Mouse (Mus musculus) megakaryocyte, embryonic 14.5 days (primary cell): ENCODE measurements around the gene Exoc7.

ENCODE experiments used
- FLI1 ChIP-seq: IDR thresholded peaks from 2 replicates; pipeline ENCODE4 v1.6.1; 2012; ENCODE audit warnings: low read length, inconsistent platforms, mixed read lengths
- GATA1 ChIP-seq: IDR thresholded peaks from 3 replicates; pipeline ENCODE4 v1.6.1; 2012; ENCODE audit warnings: mixed read lengths, low read length, inconsistent platforms, borderline replicate concordance

DNA sequence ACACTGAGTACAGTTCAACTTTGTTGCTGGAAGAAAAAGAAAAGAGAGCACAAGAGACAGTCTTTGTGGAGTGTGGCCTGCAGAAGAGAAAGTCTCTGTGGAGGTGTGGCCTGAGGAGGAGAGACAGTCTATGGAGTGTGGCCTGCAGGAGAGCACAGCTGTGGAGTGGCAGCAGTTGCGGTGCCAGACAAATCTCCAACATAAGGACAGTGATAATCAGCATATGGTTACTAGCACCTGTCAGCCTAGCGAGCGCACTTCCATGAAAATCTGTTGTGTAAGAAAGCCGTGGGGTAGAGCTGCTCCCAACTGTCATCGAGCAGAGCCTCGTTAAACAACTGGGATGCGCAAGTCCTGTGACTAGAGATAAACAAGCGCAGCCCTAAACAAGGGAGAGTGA is 37.5 kb downstream of the Exoc7 start:
- no peak for TF ChIP-seq GATA1
- TF ChIP-seq FLI1 = no peak
